Mouse (Mus musculus) liver, adult 2 months (tissue): ENCODE data around the gene Prdm9. TPM values are rescaled to one million over a fixed set of nuclear protein-coding genes. Genes with fewer than 3 reads are reported as not detected.

ENCODE experiments used
- DNase-seq: peaks from one replicate; pipeline ENCODE4 v3.0.0-alpha.2; 2011; ENCODE audit warnings: low read depth, low spot score; ENCODE audit errors: extremely low read depth
- H3K27ac ChIP-seq: fragments of 200-500 bp; replicated peaks from 2 replicates; pipeline ENCODE4 v1.5.1; 2012; ENCODE audit warnings: low read depth, mild to moderate bottlenecking, control low read depth, inconsistent platforms, low read length; ENCODE audit not compliant: insufficient read depth
- H3K27me3 ChIP-seq: fragments of 200-500 bp; 2 replicates; pipeline ENCODE4 v1.6.1; 2012; ENCODE audit warnings: mild to moderate bottlenecking, moderate library complexity, low read length, inconsistent platforms; ENCODE audit not compliant: control insufficient read depth, insufficient read depth
- H3K36me3 ChIP-seq: fragments of 200-500 bp; 2 replicates; pipeline ENCODE4 v1.6.1; 2012; ENCODE audit warnings: low read length, inconsistent platforms; ENCODE audit not compliant: control insufficient read depth, insufficient read depth
- H3K4me1 ChIP-seq: fragments of 200-500 bp; 2 replicates; pipeline ENCODE4 v1.6.1; 2011; ENCODE audit warnings: low read length; ENCODE audit not compliant: control insufficient read depth, insufficient read depth
- H3K4me3 ChIP-seq: fragments of 200-500 bp; 2 replicates; pipeline ENCODE4 v1.5.1; 2011; ENCODE audit warnings: low read depth, mild to moderate bottlenecking, control low read depth, low read length, moderate library complexity; ENCODE audit not compliant: insufficient read depth
- H3K79me2 ChIP-seq: fragments of 200-500 bp; 2 replicates; pipeline ENCODE4 v1.6.1; 2012; ENCODE audit warnings: inconsistent platforms, mild to moderate bottlenecking, low read length, moderate library complexity; ENCODE audit not compliant: control insufficient read depth, insufficient read depth
- H3K9ac ChIP-seq: fragments of 200-500 bp; 2 replicates; pipeline ENCODE4 v1.6.1; 2012; ENCODE audit warnings: low read depth, mild to moderate bottlenecking, control low read depth, inconsistent platforms, low read length
- CTCF ChIP-seq: fragments of 200-500 bp; IDR thresholded peaks from 2 replicates; pipeline ENCODE4 v1.5.1; 2011; ENCODE audit warnings: low read depth, low read length, control low read depth
- POLR2A ChIP-seq: fragments of 200-500 bp; IDR thresholded peaks from 2 replicates; pipeline ENCODE4 v1.6.1; 2011; ENCODE audit warnings: low read length, control low read depth; ENCODE audit not compliant: insufficient read depth; ENCODE audit errors: extremely low read depth
- WGBS: fragments of 180-500 bp; shearing (Covaris S2); methylation state at CpG from one replicate; pipeline ENCODE4 v1.1.7; 2018; 5-methylcytosine and 5-hydroxymethylcytosine counted together
- polyA plus RNA-seq: library from polyadenylated mRNA; depleted of rRNA; stranded (reverse); fragments of >200 nt; gene quantifications from 2 replicates; pipeline ENCODE4 v1.2.3, GENCODE M21; 2012; rRNA removed
- total RNA-seq: library from RNA; depleted of rRNA; stranded (reverse); fragments of >200 nt; gene quantifications from 2 replicates; pipeline ENCODE4 v1.2.3, GENCODE M21; 2014; rRNA removed

Prdm9 gene
- total and polyA plus RNA-seq, 2 experiments: 2.5 to 5.4 TPM

- peaks cover 3% of the 10 kb centered on the region; the same call in 1 of the 2 replicates for H3K4me1 ChIP-seq
- H3K9ac ChIP-seq: no peak overlapping the region
- WGBS: 39% methylated on average over 7 of the region's 7 CpGs
- H3K36me3 ChIP-seq: peaks cover 11% of the 10 kb centered on the region
- no peak for TF ChIP-seq CTCF
- TF ChIP-seq POLR2A: no peak
- no peak for DNase-seq
- H3K79me2 ChIP-seq: peaks cover 13% of the 10 kb centered on the region; the same call in 1 of the 2 replicates
- no peaks in the 10 kb centered on the region for H3K27me3 ChIP-seq
- H3K4me3 ChIP-seq: peak overlapping the region; percentile 25; the same call in 1 of the 2 replicates
- H3K27ac ChIP-seq: peak overlapping the region; percentile 45
Measured at GRCm38 (mm10) chr17:15498753-15499113, 65.4 kb downstream of the Prdm9 start.

- H3K9ac ChIP-seq: peak overlapping the region; percentile 85
- H3K79me2 ChIP-seq: peaks cover 13% of the 10 kb centered on the region; the same call in 1 of the 2 replicates
- under 1% methylated on average over 50 of the region's 50 CpGs for WGBS
- DNase-seq: peak; percentile 81
- peak overlapping the region; percentile 78 for H3K27ac ChIP-seq
- peak; percentile 83; the same call in 1 of the 2 replicates for TF ChIP-seq POLR2A
- no peak for TF ChIP-seq CTCF
- peaks cover 3% of the 10 kb centered on the region; the same call in 1 of the 2 replicates for H3K4me1 ChIP-seq
- peak overlapping the region; percentile 86 for H3K4me3 ChIP-seq
- H3K36me3 ChIP-seq: peaks cover 16% of the 10 kb centered on the region
- H3K27me3 ChIP-seq: no peaks in the 10 kb centered on the region
Measured at GRCm38 (mm10) chr17:15497882-15498752, 66.0 kb downstream of the Prdm9 start.

Other genes starting within 250 kb of the Prdm9 start
- gene Dll1, start 187.5 kb downstream of the Prdm9 start, total RNA-seq: 4.0 and 4.6 TPM in 2 replicates
- gene Dll1, start 187.5 kb downstream of the Prdm9 start, polyA plus RNA-seq: 6.9 and 7.1 TPM in 2 replicates
- gene Fam120b, start 168.2 kb downstream of the Prdm9 start, total RNA-seq: 13.3 and 13.4 TPM in 2 replicates
- gene Fam120b, start 168.2 kb downstream of the Prdm9 start, polyA plus RNA-seq: 4.4 and 5.8 TPM in 2 replicates
- 212 and 260 TPM in 2 replicates for gene Psmb1, start 64.6 kb downstream of the Prdm9 start, total RNA-seq
- 71.2 and 87.0 TPM in 2 replicates for gene Psmb1, start 64.6 kb downstream of the Prdm9 start, polyA plus RNA-seq
- gene Tbp, start 64.5 kb downstream of the Prdm9 start, total RNA-seq: 4.9 and 5.5 TPM in 2 replicates
- gene Tbp, start 64.5 kb downstream of the Prdm9 start, polyA plus RNA-seq: 20.0 and 25.5 TPM in 2 replicates
- 25.9 and 32.9 TPM in 2 replicates for gene Pdcd2, start 37.1 kb downstream of the Prdm9 start, total RNA-seq
- 20.8 and 25.1 TPM in 2 replicates for gene Pdcd2, start 37.1 kb downstream of the Prdm9 start, polyA plus RNA-seq
- 17.2 TPM in 2 replicates for gene Chd1, start 140.6 kb upstream of the Prdm9 start, total RNA-seq
- 2.5 and 2.7 TPM in 2 replicates for gene Chd1, start 140.6 kb upstream of the Prdm9 start, polyA plus RNA-seq